In the genomic region with DNA sequence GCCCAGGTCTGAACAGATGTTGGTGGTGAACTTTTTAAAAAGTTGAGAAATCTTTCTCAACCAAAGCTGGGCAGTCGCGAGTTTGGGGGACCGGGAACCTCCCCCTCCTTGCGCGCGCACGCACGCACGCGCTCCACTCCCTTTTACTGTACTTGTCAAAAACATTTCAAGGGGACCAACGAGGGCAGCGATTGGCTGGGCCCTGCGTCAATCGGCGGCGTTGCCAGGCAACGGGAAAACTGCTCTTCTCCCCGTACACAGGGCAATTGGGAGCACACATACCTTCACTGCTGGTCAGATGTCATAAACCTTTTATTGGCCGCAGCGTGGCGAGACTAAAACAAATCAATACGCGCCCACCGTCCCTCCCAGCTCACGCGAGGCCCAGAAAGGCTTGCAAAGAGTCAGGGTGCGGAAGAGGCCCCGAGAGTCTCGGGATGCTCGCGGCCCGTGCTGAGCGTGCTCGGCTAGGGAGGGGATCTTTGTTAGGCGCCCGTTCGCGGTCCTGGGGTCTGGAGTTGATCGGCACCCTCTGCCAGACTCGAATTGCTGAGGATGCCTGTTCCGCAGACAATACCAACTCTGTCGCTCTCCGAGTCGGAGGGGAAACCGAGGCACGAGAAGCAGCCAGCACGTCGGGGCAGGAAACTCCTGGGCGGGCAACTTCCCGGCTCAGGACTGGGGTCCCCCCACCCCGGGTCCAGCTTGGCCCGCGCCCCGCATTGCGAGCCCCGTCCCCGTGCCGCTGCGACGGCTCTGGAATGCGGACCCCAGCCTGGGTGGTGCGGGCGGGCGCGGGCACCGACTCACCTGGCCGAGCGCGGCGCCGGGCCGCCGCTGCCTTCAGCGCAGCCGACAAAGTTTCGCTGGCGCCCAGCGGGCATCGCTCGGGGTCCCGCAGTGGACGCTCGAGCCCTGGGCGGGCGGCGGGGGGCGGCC, we compare ENCODE assay signal across 8 mouse cellular contexts.
DNase-seq lines count a peak whose midpoint lies in the region; ATAC-seq and TF ChIP-seq lines count a peak whose summit lies in the region.

No protein-coding gene starts in this region.

- TF ChIP-seq EP300 in liver, embryonic 14.5 days (IDR thresholded peaks at IDR 0.05; ENCODE audit: low read depth) = no peak
- TF ChIP-seq EP300 in stomach, postnatal 0 days (optimal IDR thresholded peaks at IDR 0.05) = no peak

- H3K4me2 ChIP-seq in heart, embryonic 15.5 days = peak overlapping the region; percentile 78
- H3K4me2 ChIP-seq in liver, embryonic 14.5 days (ENCODE audit: low read depth) = peak overlapping the region; percentile 81
- peak overlapping the region; percentile 77 for H3K4me2 ChIP-seq in neural tube, embryonic 11.5 days (ENCODE audit: low read depth)
- H3K4me2 ChIP-seq in stomach, postnatal 0 days (replicated peaks; ENCODE audit: low read depth) = peak overlapping the region; percentile 80

- peaks cover 24% of the 10 kb centered on the region for H3K36me3 ChIP-seq in forebrain, embryonic 10.5 days (replicated peaks)
- peaks cover 12% of the 10 kb centered on the region; the same call in 1 of the 2 replicates for H3K36me3 ChIP-seq in heart, embryonic 15.5 days
- no peaks in the 10 kb centered on the region for H3K36me3 ChIP-seq in liver, embryonic 14.5 days (replicated peaks; ENCODE audit: control insufficient read depth, insufficient read depth, low read depth)
- H3K36me3 ChIP-seq in neural tube, embryonic 11.5 days (ENCODE audit: control insufficient read depth, insufficient read depth, low read length) = 0 out of 2 replicates have a peak, but pooled peaks cover 2% of the 10 kb centered on the region
- no peaks in the 10 kb centered on the region for H3K36me3 ChIP-seq in stomach, postnatal 0 days (ENCODE audit: control insufficient read depth, insufficient read depth, low read length)

- peaks cover 12% of the 10 kb centered on the region; the same call in 1 of the 2 replicates for H3K27me3 ChIP-seq in forebrain, embryonic 10.5 days (ENCODE audit: poor library complexity, severe bottlenecking)
- no peaks in the 10 kb centered on the region for H3K27me3 ChIP-seq in heart, embryonic 15.5 days
- no peaks in the 10 kb centered on the region for H3K27me3 ChIP-seq in liver, embryonic 14.5 days (ENCODE audit: control insufficient read depth, insufficient read depth, low read length)
- no peaks in the 10 kb centered on the region for H3K27me3 ChIP-seq in neural tube, embryonic 11.5 days (ENCODE audit: control insufficient read depth, insufficient read depth, low read length)
- no peaks in the 10 kb centered on the region for H3K27me3 ChIP-seq in stomach, postnatal 0 days (ENCODE audit: control insufficient read depth, insufficient read depth, low read length)

- peak; percentile 97 to 99 for DNase-seq in CD8-positive naive resting alpha-beta T cell, adult 2 months (ENCODE audit: low read depth in 2 of 2, low spot score in 2 of 2)
- DNase-seq in c-Kit-positive CD71-negative TER-119-negative erythroid progenitor cells, embryonic 14.5 days (ENCODE audit: low read depth) = peak; percentile 95
- DNase-seq in forebrain, embryonic 10.5 days (ENCODE audit: extremely low spot score, low spot score) = peak; percentile 96
- DNase-seq in kidney, postnatal 25 days = peak; percentile 99 to 100
- DNase-seq in liver, embryonic 14.5 days (ENCODE audit: low read depth in 3 of 3, low spot score in 3 of 3) = peak; percentile 95 to 97 (median 96)
- peak; percentile 97 for DNase-seq in neural tube, embryonic 11.5 days (ENCODE audit: low spot score)
- peak; percentile 98 for DNase-seq in stomach, postnatal 0 days (ENCODE audit: low spot score)

- H3K4me3 ChIP-seq in forebrain, embryonic 10.5 days = peak overlapping the region; percentile 95
- H3K4me3 ChIP-seq in heart, embryonic 15.5 days = peak overlapping the region; percentile 97
- H3K4me3 ChIP-seq in liver, embryonic 14.5 days (ENCODE audit: insufficient read depth in 1 of 2, low read depth in 2 of 2, low read length in 2 of 2) = peak overlapping the region; percentile 79 to 81
- peak overlapping the region; percentile 95 for H3K4me3 ChIP-seq in neural tube, embryonic 11.5 days (ENCODE audit: low read depth, low read length)
- peak overlapping the region; percentile 91 for H3K4me3 ChIP-seq in stomach, postnatal 0 days (ENCODE audit: low read depth, low read length)

- peak overlapping the region; percentile 92 for H3K9ac ChIP-seq in heart, embryonic 15.5 days
- peak overlapping the region; percentile 70 for H3K9ac ChIP-seq in liver, embryonic 14.5 days (replicated peaks)
- peak overlapping the region; percentile 87 for H3K9ac ChIP-seq in neural tube, embryonic 11.5 days (ENCODE audit: low read length)
- peak overlapping the region; percentile 89 for H3K9ac ChIP-seq in stomach, postnatal 0 days (ENCODE audit: low read length)

- no peaks in the 10 kb centered on the region for H3K9me3 ChIP-seq in forebrain, embryonic 10.5 days
- H3K9me3 ChIP-seq in heart, embryonic 15.5 days (replicated peaks) = no peaks in the 10 kb centered on the region
- no peaks in the 10 kb centered on the region for H3K9me3 ChIP-seq in liver, embryonic 14.5 days (ENCODE audit: control insufficient read depth, low read length)
- H3K9me3 ChIP-seq in neural tube, embryonic 11.5 days (ENCODE audit: control insufficient read depth, low read length) = no peaks in the 10 kb centered on the region
- no peaks in the 10 kb centered on the region for H3K9me3 ChIP-seq in stomach, postnatal 0 days (ENCODE audit: control insufficient read depth, low read length)

- ATAC-seq in heart, embryonic 15.5 days (replicated peaks; ENCODE audit: insufficient number of reproducible peaks, insufficient read depth, low FRiP score, low read depth) = peak; percentile 86
- peak; percentile 88 for ATAC-seq in liver, embryonic 14.5 days (ENCODE audit: insufficient read depth)
- peak; percentile 89 for ATAC-seq in neural tube, embryonic 11.5 days (ENCODE audit: insufficient read depth, low FRiP score, low TSS enrichment)
- ATAC-seq in stomach, postnatal 0 days (ENCODE audit: low FRiP score, low TSS enrichment) = peak; percentile 88

- peak overlapping the region; percentile 96 for H3K27ac ChIP-seq in forebrain, embryonic 10.5 days
- peak overlapping the region; percentile 92 for H3K27ac ChIP-seq in heart, embryonic 15.5 days
- peak overlapping the region; percentile 31; the same call in 1 of the 2 replicates for H3K27ac ChIP-seq in liver, embryonic 14.5 days
- H3K27ac ChIP-seq in neural tube, embryonic 11.5 days (ENCODE audit: low read depth, low read length) = peak overlapping the region; percentile 88
- peak overlapping the region; percentile 95 for H3K27ac ChIP-seq in stomach, postnatal 0 days (replicated peaks)

- H3K4me1 ChIP-seq in forebrain, embryonic 10.5 days = peaks cover 39% of the 10 kb centered on the region
- H3K4me1 ChIP-seq in heart, embryonic 15.5 days (replicated peaks) = peaks cover 26% of the 10 kb centered on the region
- peaks cover 9 to 11% of the 10 kb centered on the region in 2 experiments for H3K4me1 ChIP-seq in liver, embryonic 14.5 days (replicated peaks; ENCODE audit: control insufficient read depth in 2 of 2, insufficient read depth in 2 of 2, low read length in 1 of 2)
- H3K4me1 ChIP-seq in neural tube, embryonic 11.5 days (ENCODE audit: control insufficient read depth, insufficient read depth, low read length) = peaks cover 9% of the 10 kb centered on the region
- H3K4me1 ChIP-seq in stomach, postnatal 0 days (replicated peaks; ENCODE audit: control insufficient read depth, insufficient read depth) = no peaks in the 10 kb centered on the region

- under 1% methylated on average over 87 of the region's 87 CpGs for WGBS in forebrain, embryonic 10.5 days
- under 1% methylated on average over 87 of the region's 87 CpGs for WGBS in heart, embryonic 15.5 days
- under 1% methylated on average over 82 of the region's 87 CpGs for WGBS in liver, embryonic 14.5 days (ENCODE audit: insufficient replicate concordance)
- under 1% methylated on average over 81 of the region's 87 CpGs for WGBS in neural tube, embryonic 11.5 days
- under 1% methylated on average over 84 of the region's 87 CpGs for WGBS in stomach, postnatal 0 days

- no peak for TF ChIP-seq CTCF in liver, embryonic 14.5 days (IDR thresholded peaks at IDR 0.05; ENCODE audit: low read depth)
- no peak for TF ChIP-seq CTCF in stomach, postnatal 0 days (IDR thresholded peaks at IDR 0.05; ENCODE audit: low read depth)

Comparison
In these comparisons a context has a peak if more than half of its experiments do, and no peak if none do; other contexts are left out.
1. Peak in every context shown above with its lines: DNase-seq, ATAC-seq, H3K4me3 ChIP-seq and H3K27ac ChIP-seq.
2. H3K27ac ChIP-seq: peak in every context shown above with its lines; median percentile 96 in forebrain, embryonic 10.5 days; 95 in stomach, postnatal 0 days; 92 in heart, embryonic 15.5 days; 88 in neural tube, embryonic 11.5 days; 31 in liver, embryonic 14.5 days.